Mouse (Mus musculus) embryo, embryonic 10.5 days (tissue): ENCODE data around the gene Ccdc184.

Source experiments
- DNase-seq: peaks from one replicate; pipeline ENCODE4 v3.0.0-alpha.2; 2015; ENCODE audit warnings: low spot score

The Ccdc184 gene

DNA sequence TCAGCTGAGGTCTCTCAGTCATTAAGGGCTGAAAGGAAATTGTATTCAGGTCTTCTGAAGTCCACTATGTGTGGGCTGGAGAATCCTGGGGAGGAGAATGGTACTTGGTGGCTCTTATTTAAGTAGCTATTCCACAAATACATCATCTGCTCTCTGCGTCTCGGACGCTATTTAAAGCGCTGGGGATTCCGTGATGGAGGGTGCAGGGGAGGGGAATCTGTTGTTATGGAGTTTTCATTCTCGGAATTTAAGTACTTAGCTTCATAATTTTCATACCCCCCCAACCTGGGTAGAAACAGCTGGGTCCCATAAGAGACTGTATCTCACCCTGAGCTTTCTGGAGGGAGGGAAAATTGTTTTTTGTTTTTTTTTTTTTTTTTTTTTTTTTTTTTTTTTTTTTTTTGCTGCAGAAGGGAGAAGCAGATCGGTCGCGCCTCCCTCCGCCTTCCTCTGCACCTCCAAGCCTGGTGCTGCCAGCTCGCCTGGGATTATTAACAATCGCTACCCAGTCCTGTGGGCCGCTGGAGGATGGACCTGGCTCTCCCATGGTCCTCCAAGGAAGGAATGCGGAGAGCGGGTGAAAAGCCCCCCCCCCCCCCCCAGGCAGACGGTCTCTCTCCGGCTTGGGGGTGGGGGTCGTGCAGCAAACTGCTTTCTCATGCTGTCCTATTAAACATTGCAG, at the start of gene Ccdc184:
TSS of gene Ccdc184 (plus strand) at position 196 of the 682 bp plus-strand sequence.
- peak; percentile 26 for DNase-seq

DNA sequence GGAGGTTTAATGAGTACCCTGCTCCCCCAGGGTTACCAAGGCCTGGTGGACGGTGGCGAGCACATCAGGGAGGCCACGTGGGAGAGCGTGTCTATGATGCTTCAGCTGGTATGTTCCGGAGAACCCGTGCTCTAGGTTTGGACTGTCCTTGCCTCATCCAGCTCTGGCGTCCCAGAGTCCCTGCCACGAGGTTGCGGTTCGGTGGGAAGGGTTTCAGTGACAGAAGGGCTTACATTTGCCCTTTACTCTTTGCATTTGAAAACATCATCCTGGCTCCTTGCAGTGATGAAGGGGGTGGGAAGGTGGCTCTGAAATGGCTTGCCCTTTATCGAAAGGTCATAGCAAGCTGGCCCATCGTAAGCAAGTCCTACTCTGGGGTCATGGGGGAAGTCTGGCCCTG, 47.6 kb upstream of the Ccdc184 start:
- DNase-seq = no peak

DNA sequence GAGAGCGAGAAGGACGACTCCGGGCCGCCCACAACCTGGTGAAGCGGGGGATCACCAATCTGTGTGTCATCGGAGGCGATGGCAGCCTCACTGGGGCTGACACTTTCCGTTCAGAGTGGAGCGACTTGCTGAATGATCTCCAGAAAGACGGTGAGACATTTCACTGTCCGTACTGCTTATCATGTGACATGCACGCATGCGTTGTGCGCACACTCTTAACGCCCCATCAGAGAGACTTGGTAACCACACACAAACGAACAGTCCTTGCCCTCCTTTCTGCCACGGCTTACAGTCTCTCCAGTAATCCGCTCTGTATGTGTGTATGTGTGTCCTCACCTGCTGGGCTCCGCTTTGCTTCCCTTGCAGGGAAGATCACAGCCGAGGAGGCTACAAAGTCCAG, 46.1 kb upstream of the Ccdc184 start:
- DNase-seq = no peak

DNA sequence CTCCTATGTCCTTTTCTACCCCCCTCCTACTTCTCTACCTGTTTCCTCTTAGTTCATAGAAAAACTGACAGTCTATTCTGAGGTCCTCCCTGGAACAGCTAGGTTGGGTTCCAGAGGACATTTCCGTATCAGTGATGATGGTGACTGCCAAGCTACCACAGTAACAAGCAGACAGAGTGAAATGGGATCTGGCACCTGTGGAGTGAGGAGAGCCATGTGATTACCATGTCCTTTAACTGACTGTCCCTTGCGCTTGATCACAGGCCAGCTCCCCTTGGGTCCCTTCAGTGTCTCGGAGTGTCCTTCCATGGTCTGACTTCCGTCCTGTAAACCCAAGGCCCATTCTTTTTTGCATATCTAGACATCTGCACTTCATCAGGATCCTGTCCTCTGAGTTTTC, 36.0 kb upstream of the Ccdc184 start:
- no peak for DNase-seq

DNA sequence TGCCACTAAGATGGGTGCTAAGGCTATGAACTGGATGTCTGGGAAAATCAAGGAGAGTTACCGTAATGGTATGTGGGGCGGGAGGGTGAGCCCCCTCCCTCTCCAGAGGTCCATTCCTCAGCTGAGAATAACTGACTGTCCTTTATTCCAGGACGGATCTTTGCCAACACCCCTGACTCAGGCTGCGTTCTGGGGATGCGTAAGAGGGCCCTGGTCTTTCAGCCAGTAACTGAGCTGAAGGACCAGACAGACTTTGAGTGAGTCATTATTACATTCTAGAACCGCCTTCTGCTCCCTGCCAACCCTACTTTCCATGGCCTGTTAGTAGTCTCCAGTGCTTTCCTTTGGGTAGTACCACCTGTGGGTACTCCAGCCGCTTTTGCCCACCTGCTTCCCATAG, 35.5 kb upstream of the Ccdc184 start:
- DNase-seq = no peak

DNA sequence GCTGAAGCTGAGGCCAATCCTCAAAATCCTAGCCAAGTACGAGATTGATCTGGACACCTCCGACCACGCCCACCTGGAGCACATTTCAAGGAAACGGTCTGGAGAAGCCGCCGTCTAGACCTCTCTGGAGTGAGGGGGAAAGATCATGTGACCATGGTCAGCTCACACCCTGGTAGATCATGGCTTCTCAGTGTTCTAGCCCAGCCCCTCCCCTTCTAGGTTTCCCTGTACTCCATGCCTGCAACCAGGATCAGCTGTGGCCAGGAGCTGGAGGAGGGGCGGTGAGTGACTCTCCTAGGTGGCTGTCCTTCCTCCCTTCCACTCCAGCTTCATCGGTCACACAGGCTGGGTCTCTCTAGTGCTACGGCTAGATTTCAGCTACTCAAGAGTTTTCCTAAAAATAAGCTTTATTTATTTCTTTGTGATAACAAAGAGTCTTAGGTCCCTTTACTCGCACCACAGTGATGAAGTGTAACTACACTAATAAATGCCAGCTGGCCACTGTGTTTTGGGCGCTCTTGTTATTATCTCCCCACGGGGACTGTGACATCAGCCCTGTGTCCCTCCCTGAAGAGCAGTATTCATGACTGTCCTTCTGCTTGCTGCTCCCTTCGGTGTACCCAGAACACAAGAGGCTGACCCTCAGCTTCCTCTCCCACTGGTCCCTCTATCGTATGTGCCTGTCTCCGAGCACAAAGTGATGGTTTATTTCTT, 34.9 kb upstream of the Ccdc184 start:
- no peak for DNase-seq

DNA sequence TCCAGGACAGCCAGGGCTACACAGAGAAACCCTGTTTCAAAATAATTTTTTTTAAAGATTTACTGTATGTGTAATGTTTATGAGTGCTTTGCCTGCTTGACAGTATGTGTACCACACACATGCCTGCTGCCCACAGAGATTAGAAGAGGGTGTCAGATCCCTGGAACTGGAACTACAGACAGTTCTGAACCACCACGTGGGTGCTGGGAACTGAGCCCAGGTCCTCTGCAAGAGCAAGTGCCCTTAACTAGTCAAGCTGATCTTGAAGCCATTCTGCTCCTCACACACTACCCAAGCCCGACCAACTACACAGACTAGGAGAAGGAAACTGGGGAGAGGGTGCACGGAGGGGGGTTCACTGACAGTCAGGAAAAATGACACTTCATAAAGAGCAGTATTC, 33.5 kb upstream of the Ccdc184 start:
- no peak for DNase-seq

DNA sequence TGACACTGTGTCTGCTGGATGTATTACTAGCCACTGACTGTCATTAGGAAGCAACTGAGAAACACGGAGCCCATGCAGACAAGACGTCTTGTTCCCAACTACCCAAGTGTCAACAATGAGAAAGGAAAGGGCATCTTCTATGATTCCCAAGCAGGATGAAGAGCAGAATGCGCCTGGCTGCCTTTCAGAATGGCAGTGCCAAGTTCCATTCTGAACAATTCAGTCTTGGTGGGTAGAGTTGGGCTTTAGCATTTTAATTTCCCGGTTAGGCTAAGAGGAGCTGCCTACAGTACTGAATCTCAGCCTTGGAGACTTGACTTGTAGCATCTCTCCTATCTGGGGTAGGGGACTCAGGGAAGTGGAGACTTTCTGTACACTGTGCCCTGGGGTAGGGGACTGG, 32.9 kb upstream of the Ccdc184 start:
- no peak for DNase-seq

DNA sequence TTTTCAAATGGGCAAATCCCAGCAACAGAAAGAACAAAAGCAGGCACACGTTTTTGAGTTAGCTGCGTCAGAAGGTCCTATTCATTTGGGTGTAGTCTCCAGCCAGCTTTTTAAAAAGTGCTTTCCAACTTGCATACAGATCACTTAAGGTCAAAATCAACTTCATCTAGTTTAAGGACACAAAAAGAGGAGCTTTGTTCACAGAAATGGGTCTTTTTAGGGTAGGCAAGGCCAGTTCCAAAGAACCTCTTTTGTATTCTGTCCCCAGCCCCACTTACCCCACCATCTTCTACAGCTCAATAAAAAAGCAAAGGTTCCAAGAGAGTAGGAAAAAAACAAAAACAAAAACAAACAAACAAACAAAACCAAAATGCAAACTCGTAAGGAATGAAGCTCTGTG, 32.3 kb upstream of the Ccdc184 start:
- no peak for DNase-seq

DNA sequence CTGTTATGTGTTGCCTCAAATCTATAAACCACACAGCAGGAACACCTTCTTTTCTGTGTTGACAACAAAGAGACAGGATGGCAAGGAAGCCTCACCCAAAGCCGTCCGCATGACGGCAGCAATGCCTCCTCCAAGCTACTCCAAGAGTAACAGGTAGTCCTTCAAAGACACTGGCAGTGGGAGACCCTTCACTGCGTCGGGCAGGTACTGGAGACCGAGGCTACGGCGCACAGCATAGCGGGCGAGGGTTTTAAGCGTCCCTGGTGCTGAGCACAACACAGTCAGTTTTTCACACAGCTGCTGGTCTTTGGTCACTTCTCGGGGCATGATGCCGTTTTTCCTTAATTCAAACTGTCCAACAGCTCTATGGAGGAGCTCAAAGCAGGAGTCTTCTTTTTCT, 31.3 kb upstream of the Ccdc184 start:
- DNase-seq = no peak

DNA sequence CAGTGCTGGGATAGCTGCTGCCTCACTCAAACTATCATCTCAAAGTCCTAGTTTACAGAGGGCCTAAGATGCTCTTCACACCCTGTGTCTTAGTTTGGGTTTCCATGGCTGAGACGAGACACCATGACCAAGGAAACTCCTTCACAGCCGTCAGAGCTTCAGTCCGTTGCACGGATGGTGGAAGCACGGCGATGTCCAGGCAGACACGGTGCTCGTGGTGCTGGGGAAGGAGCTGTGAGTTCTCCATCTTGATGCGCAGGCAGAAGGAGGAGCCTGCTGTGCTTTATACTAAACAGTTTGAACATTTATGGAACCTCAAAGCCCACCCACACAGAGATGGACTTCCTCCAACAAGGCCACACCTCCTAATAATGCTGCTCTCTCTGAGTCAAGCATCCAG, 30.1 kb upstream of the Ccdc184 start:
- no peak for DNase-seq

DNA sequence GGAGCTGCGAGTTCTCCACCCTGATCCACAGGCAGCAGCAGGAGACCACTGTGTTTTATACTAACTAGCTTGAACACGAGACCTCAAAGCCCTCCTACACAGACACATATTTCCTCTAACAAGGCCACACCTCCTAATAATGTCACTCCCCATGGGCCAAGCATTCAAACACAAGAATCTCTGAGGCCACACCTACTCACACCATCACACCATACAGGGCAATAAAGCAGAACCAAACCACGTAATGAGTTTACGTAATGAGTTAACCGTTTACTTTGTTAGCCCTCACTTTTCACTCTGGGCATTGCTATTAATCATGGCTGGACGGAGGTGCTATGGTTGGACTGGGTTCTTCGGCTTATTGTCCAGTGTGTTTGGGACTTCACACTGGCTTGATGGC, 27.2 kb upstream of the Ccdc184 start:
- no peak for DNase-seq

DNA sequence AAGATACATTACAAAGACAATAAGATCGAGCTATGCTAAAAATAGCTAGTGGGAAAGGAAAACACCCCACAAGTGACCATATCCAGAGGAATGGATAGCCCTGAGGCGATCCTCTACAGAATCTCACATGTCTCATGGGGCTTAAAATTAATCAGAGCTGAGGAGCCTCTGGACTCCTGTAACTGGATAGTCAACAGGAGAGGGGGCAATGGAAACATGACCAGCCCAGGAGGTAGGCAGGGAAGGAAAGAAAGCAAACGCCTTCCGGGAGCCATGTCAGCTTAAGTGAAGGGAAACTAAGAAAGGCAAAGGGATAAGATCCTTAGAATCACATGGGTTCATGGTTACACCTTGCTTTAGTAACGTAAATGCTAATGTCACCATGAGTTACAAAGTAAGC, 26.1 kb upstream of the Ccdc184 start:
- no peak for DNase-seq

DNA sequence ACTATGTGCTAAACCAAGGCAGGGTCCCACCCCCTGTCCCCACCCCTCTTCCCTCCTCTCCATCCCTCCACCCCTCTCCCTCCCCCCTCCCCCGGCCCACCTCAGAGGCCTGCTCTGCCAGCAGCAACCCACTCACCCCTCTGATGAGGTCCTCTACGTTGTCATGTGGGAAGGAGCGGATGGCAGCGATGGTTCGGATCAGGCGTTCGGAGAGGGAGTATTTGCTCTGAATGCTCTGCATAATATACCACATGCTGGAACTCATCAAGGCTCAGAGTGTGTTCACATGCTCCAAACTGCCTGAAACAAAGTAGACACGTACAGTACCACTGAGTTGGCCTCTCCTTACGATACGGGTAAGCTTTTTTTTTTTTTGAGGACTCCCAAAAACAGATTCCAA, 24.4 kb upstream of the Ccdc184 start:
- DNase-seq = no peak

DNA sequence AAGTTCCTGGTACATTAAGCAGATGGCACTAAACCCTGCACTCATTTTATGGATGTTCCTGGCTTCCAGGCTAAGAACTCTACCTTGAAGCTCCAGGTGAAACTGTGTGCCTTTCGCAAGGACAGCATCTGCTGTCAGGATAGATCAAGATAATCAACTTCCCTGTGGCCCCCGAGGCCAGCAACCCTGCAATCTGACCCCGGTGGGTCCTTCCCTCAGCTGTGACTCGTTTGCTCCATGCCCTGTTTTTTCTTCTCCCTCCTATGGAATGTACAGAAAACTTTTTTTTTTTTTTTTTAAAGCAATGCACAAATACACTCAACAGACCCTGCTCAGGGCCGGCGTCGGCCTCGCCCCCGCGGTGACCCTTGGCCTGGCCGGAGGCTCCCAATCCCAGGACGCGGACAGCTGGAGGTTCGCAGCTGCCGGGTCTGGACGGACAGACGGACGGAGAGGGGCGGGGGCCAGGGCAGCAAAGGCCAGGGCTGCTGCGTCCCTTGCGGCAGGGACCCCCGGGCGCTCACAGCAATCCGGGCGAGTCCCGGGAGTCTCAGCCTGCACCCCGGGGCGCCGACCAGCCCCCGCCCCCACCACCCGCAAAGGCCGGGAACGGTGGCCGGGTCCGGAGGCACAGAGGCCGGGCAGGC, 22.0 kb upstream of the Ccdc184 start:
- peak; percentile 48 for DNase-seq

DNA sequence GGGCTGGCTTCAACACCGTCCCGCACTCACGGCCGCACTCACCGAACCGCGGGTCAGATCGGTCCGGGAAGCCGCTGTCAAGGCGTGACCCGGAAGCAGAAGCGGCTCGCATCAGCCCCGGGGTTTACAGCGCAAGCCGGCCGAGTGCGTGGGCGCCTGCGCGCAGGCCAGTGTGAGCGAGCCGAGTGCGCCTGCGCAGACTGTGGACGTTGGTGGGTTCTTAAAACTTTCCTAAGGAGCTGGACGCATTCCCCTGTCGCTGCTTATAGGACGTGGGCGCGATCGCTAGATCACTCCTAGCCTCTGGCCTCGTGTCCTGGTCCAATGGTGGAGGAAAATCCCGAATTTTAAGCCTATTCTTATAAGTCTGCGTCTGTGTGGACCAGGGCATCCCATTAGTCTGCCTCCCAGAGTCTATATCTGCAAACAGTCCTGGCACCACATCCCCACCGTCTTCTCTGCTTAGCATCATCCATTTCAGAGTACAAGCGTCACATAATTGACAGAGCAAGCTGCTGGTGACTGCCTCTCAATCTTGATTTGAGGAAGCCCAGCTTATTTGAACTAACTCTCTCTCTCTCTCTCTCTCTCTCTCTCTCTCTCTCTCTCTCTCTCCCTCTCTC, 21.3 kb upstream of the Ccdc184 start:
- peak; percentile 95 for DNase-seq

DNA sequence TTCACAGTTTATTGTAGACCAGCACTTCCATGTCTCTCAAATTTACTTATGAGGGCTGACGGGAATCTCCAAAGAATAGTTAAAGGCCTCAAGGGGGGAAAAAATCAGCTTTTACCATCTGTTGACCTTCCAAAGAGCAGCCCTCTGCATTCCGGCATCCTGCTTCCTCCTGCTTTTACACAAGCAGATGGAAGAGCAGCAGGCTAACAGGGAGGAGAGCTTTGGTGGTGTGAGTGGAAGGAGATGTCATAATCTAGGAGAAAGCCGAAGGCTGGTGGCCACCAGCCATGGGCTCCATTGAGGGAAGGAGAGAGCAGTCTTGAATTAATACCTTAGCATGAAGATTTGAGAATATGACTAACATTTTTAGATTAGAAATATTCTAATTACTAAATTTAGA, 18.6 kb upstream of the Ccdc184 start:
- no peak for DNase-seq

DNA sequence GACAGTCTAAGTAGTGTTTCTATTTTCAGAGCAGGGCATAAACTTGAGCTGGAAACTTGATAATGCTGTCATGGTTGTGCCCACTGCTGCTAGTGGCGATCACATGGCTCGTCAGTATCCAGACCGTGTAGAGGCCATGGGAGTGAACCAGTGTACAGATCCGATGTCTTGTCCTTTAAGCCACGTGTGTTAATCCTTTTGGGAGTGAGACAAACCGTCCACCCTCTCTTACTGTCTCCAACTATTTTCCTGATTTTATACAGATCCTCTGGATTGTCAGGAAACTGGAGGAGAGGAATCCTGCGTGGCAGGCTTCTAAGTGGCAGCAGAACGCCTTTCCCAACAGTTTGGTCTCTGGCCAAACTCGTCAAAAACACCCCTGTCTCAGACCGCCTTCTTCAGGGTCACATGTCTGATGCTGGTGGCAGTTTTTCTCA, 17.8 kb upstream of the Ccdc184 start:
- DNase-seq = no peak

DNA sequence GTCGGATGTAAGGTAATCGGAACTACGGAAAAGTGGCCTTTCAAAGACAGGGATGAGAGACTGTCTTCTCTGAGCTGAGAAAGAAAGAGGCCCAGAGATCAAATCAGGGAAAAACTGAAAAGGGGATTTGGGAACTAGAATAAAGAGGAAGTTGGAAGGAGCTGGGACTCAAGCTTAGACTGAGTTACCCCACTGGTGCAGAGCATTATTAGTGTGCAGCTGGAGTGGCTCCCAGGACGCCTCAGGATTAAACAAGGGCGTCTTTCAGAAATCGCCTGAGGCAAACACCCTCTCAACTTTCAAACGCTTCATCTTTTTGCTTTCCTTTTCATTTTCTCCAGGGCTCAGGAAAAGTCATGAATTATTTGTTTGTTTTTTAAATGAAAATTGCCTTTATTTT, 14.0 kb upstream of the Ccdc184 start:
- DNase-seq = no peak

DNA sequence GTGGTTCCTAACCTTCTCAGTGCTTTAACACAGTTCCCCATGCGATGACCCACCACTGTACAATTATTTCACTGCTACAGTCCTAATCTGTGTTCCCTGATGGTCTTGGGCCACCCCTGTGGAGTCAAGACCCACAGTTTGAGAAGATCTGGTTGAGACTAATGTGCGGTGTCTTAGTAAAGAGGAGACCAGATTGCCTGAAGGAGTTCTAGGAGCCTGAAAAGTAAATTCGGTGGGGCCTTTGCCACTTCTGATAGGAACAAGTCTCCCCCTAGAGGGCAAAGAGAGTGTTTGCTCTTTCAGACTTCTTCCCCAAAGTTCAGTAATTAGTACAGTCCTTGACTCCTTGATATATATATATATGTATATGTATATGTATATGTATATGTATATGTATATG, 13.3 kb upstream of the Ccdc184 start:
- DNase-seq = peak; percentile 88

DNA sequence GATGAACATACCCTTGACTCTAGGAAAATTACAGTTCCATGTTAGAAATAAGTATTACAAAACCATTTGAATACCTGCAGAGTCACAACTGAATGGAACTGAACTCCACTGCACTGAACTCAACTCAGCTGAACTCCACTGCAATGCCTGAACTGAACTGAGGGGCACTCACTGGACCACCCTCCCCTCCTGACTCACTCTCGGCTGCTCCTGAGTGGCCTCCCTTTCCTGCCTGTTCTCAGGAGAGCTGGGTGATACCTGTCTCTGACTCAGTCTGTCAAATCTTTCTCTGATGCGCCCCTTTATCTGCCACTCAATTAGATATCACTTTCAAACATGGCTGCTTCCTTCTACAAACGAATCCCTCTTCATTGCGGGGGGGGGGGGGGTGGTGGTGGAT, 12.8 kb upstream of the Ccdc184 start:
- DNase-seq = no peak

DNA sequence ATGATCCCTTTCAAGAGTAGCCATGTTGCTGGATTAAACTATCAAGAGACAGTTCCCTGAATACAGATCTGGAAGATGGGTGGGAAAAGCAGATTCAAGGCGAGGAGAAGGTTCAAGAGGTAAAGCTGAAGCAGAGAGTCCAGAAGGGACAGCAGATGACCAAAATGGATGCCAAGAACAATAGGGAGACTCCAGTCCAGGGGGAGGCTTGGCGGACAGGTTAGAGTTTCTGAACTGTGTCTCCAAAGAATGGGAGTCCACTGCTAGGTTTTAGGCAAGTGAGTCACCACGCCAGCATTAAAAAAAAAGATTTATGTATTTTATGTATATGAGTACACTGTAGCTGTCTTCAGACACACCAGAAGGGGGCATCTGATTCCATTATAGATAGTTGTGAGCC, 12.3 kb upstream of the Ccdc184 start:
- no peak for DNase-seq

DNA sequence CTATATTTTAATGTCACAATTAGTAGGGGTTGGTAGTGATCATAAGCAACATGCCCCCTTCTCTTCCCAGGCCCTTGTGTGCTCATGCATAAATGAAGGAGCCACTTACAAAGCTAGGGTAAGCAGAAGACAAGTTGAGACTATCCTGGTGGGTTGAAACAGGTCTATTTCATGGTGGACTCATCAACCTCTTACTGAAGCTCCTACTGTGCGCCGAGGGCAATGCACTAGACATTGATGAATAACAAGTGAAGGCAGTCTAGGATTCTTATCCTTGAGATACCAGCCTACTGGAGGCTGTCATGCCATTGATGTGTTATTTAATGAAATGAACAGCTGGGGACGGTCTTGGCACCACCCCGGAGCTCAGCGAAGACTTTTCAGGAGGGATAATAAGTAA, 11.7 kb upstream of the Ccdc184 start:
- no peak for DNase-seq
